7 mouse cellular contexts compared by ENCODE assay signal in the genomic region with DNA sequence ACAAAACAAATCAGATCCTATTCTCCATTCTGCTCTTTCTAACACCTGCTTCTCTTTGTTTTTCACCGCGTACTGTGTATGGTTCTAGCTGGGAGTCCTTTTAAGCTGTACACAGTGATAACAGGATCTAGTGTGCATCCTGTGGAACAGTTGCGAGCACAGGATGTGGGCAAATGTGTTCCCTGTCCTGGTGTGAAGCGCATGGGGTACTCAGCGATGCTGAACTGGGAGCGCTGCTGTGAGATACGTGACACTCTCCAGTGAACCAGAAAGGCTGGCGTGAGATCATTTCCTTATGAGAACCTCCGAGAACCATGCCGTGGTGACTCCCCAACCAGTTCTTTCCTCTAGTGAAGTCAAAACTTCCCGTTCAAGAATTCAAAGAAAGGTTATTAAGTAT.
DNase-seq lines count a peak whose midpoint lies in the region; ATAC-seq and TF ChIP-seq lines count a peak whose summit lies in the region.

No protein-coding gene starts in this region.

- H3K9me3 ChIP-seq in hindbrain, postnatal 0 days (ENCODE audit: low read length), result no peaks in the 10 kb centered on the region

- H3K9ac ChIP-seq in hindbrain, postnatal 0 days (replicated peaks; ENCODE audit: low read length), result no peak overlapping the region

- peak; percentile 11 to 28 for DNase-seq in lung, postnatal 4 days
- DNase-seq in lung, adult 2 months, result no peak
- DNase-seq in left cerebral cortex, adult 9 months (ENCODE audit: low spot score in 2 of 2), result no peak
- no peak for DNase-seq in kidney, adult 9 months
- DNase-seq in hindbrain, postnatal 0 days (ENCODE audit: low spot score), result no peak

- peak; percentile 94 for ATAC-seq in granulocyte monocyte progenitor cell, adult 5-6 weeks (replicated peaks; ENCODE audit: poor library complexity, severe bottlenecking)
- peak; percentile 62 for ATAC-seq in megakaryocyte, adult 5-6 weeks (ENCODE audit: poor library complexity, severe bottlenecking)
- no peak for ATAC-seq in hindbrain, postnatal 0 days

- TF ChIP-seq POLR2A in lung, adult 2 months (IDR thresholded peaks at IDR 0.05; ENCODE audit: borderline replicate concordance, extremely low read depth, low read depth, low read length), result no peak

- H3K4me2 ChIP-seq in hindbrain, postnatal 0 days (ENCODE audit: low read depth, low read length), result no peak overlapping the region

- WGBS in lung, adult 2 months, result 40% methylated on average over 11 of the region's 11 CpGs
- WGBS in hindbrain, postnatal 0 days, result 78% methylated on average over 11 of the region's 11 CpGs

- TF ChIP-seq CTCF in lung, adult 2 months (IDR thresholded peaks at IDR 0.05; ENCODE audit: insufficient read depth, low read length), result no peak
- TF ChIP-seq CTCF in hindbrain, postnatal 0 days (IDR thresholded peaks at IDR 0.05; ENCODE audit: low read depth), result no peak

- no peak overlapping the region for H3K27ac ChIP-seq in hindbrain, postnatal 0 days

- no peaks in the 10 kb centered on the region for H3K27me3 ChIP-seq in hindbrain, postnatal 0 days (ENCODE audit: insufficient read depth, low read length)

- peaks cover 6% of the 10 kb centered on the region for H3K4me1 ChIP-seq in lung, adult 2 months (ENCODE audit: control insufficient read depth, insufficient read depth, low read length)
- no peaks in the 10 kb centered on the region for H3K4me1 ChIP-seq in hindbrain, postnatal 0 days (ENCODE audit: insufficient read depth, low read length)

- H3K36me3 ChIP-seq in hindbrain, postnatal 0 days (ENCODE audit: insufficient read depth, low read length), result no peaks in the 10 kb centered on the region

- H3K4me3 ChIP-seq in lung, adult 2 months (replicated peaks; ENCODE audit: extremely low read depth, low read depth, low read length), result no peak overlapping the region
- H3K4me3 ChIP-seq in hindbrain, postnatal 0 days (ENCODE audit: low read length), result no peak overlapping the region

Comparison
In these comparisons a context has a peak if more than half of its experiments do, and no peak if none do; other contexts are left out.
1. DNase-seq: peak in lung, postnatal 4 days (2 of 2); none in lung, adult 2 months (single experiment), left cerebral cortex, adult 9 months (0 of 2), kidney, adult 9 months (single experiment) and hindbrain, postnatal 0 days (single experiment).